Mouse (Mus musculus) spleen, postnatal 10 days (tissue): ENCODE data around the gene Pfdn6.
A peak's percentile ranks its signal among the peaks of the same experiment; 100 is the strongest.
"Not testable (repeated sequence)": the region's sequence is repeated elsewhere in the genome, so short reads cannot be mapped to it uniquely, and the experiment has no call there.

Experiments used
- DNase-seq, 2 experiments: peaks; one replicate each; pipeline ENCODE4 v3.0.0; 2021 to 2022; ENCODE audit warnings: low spot score in 2 of 2

Gene Pfdn6

GRCm38 (mm10) chr17:33955555-33956214, 15.5 kb upstream of the Pfdn6 start, which contains the start of the genes Vps52 and Rps18:
TSS of gene Vps52 (plus strand) at chr17:33955812.
TSS of gene Rps18 (minus strand) at chr17:33956001.
- DNase-seq, result peak; percentile 95 to 96

DNA sequence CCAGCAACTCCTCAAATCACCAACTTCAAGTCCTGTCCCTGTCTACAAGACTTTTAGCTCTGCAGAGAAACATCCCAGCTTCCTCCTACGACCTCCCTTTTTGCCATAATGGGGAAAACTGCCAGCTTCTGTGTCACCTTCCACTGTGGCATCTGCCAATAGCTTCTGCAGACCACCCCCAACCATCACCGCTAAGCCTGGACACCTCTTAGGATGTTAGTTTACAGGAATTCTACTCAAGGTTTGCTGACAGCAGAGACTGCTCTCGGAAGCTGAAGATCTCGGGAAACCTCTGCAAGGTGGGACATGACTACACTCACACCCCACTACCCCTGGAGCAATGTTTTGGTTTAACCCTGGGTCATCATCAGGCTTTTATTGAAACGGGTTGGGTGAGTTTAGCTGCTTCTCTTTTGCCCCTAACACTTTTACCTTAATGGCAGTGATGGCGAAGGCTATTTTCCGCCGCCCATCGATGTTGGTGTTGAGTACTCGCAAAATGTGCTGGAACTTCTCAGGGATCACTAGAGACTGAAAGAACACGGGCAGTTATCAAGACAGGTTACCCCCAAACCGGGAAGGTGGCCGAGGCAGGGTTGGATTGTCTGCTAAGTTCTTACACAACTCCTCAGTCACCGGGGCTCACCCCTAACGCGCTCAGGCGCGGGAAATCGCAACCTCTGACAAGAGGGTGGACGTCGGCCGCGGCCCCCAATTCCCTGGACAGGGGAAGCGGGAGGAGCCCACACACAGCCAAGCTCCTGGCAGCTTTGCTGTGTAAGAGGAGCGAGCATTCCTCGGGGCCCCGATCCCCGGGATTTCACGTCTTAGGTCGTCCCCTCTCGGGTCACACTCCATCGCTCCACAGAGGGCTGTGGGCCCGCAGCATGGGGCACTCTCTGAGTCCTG, 14.8 kb upstream of the Pfdn6 start:
- peak in 1 of 2 experiments; percentile 61 for DNase-seq

GRCm38 (mm10) chr17:33953961-33954565, 13.9 kb upstream of the Pfdn6 start:
- no peak for DNase-seq

GRCm38 (mm10) chr17:33953310-33953709, 13.2 kb upstream of the Pfdn6 start:
- DNase-seq, result no peak

- DNase-seq, result no peak
These were observed 12.7 kb upstream of the Pfdn6 start for GRCm38 (mm10) chr17:33952879-33953278.

DNA sequence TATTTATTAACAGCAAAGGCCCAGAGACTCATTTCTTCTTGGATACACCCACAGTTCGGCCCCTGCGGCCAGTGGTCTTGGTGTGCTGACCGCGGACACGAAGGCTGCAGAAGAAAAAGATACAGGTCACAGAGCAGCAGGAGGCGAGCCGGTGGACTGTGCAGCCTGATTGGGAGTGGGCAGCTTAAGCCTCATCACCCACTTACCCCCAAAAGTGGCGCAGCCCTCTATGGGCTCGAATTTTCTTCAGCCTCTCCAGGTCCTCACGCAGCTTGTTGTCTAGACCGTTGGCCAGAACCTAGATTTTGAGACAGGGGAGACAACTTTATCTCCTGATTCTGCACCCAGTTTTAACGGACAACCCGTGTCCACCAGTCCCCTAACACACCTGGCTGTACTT, 11.9 kb upstream of the Pfdn6 start:
- not testable (repeated sequence) for DNase-seq

DNA sequence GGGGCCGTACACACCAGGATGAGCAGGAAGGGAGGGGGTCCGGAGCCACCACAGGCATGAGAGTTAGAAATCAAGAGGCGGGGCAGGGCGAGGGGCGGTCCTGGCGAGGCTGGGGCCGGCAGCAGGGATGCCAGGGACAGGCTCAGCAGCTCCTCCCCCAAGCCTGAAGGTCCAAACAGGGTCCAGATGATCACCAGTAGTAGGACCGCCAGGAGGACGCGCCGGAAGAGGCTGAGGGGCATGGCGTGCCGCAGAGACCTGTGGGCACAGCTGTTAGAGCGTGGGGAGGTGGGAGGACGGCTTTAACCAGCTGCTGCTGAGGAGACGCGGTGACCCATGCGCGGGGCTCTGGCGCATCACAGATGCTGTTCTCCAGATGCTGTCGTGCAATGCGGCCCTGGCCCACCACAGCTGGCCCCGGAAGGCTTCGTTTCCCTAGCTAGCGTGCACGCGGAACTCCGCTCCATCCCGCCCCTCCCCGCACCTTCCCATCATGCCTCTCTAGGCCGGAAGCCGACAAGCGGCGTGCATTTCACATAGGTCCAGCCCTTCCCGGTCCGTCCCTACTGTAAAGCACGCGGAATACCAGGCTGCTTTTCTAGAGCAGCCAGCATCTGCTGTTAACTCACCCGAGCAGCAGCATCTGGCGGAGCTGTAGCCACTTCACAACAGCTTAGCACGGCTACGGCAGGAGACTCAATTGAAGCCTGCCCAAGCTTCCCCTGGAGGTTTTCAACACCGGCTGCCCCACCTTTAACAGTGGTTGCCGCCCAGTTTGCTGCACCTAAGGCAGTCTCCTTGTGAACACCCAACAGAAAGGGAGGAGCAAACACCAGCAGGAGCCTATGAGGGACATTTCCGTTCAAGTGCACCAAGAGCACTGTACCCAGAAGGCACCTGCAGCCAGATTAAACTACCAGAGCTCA, 11.1 kb upstream of the Pfdn6 start, which contains the start of gene B3galt4:
Gene B3galt4, minus strand, starts transcription at position 468 of the 926 bp plus-strand sequence.
- peak; percentile 61 to 85 for DNase-seq

DNA sequence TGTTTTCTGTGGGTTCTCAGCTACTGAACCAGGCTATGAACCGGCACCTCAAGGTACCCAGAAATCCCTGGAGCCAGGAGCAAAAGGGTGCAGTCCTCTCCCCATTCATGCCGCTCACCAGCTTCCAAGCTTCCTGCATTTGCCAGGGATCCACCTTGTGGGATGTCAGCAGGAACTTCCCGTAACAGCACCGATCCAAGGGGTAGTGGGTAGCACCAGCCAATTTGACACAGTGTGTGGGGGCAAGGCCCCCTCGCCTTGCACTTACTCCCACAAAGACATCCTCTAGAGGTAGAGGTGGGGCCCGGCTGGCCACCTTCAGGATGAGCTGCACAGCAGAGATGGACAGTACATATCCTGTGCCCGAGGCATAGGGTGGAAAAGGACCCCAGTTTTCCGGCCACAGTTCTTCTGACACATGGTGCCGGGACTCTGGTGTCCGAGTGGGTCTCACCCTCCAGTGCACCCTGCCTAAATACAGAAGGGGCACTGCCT, 10.0 kb upstream of the Pfdn6 start:
- no peak for DNase-seq

DNA sequence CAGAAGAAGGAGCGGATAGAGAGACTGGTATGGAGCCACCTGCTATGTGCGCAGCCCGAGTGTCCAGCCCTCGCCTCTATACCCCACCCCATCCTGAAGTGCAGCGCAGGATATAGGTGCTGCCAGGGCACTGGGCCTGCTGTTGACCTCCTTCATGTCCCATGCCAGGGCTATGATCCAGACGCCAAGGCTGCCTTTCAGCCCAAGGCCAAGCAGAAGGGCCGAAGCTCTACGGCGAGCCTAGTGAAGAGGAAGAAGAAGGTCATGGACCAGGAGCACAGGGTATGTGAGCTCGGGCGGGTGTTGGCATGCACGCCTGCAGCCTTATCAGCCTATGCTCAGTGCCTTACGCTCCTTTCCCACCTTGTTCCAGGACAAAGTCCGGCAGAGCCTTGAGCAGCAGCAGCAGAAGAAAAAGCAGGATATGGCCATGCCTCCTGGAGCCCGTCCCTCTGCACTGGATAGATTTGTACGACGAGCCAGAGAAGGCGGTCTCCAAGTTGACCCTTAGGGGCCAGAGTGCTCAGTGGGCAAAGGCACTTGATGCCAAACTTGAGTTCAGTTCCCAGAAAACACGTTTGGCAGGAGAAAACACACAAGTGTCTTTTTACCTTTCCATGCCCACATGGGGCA, 8.9 kb upstream of the Pfdn6 start:
- DNase-seq, result no peak

GRCm38 (mm10) chr17:33948090-33948904, 8.2 kb upstream of the Pfdn6 start:
- DNase-seq, result no peak

DNA sequence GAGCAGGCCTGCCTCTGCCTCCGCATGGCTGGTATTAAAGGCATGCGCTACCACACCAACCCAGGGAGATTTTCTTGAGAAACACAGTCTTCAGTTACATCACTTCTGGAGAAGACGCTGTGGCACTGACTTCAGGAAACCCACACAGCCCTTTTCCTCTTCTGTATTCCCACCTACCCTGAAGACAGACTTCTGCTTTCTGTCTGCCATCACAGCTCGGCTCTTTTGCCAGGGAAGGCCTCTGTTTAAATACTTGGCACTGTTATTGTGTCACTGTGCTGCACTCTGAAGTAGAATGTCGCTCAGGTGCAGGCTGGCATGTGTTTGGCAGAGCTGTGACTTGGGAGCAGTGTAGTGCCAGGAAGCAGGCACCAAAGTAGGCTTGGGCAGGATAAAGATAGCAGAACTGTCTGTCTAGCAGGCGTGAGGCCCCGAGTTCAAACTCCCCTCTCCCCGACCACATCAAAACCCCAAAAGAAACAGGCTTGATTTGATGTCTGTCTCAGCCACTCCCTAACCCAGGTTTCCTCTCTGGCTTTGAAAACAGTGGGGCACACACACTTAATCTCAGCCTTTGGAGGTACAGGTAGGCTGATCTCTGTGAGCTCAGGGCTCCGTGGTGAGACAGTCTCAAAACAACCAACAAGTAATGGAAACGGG, 7.4 kb upstream of the Pfdn6 start:
- DNase-seq, result no peak

GRCm38 (mm10) chr17:33943454-33943853, 3.3 kb upstream of the Pfdn6 start:
- DNase-seq, result no peak

DNA sequence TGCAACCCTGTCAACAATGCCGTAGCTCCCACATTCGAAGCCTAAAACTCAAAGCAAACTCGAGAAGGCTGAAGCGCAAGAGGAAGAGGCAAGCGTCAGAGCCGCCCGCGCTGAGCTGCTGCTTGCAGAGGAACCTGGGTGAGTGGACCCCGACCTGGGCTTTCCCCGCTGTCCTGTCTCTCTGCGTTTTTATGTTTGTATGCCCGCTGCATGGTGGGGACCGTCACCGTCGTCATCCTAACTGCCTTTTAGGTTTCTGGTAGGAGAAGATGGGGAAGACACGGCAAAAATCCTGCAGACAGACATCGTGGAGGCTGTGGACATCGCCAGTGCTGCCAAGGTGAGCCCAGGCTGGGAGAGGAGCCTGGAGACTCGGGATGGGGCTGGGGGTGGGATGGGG, 1.2 kb upstream of the Pfdn6 start:
- DNase-seq, result no peak

GRCm38 (mm10) chr17:33940981-33941380, 838 bp upstream of the Pfdn6 start:
- peak in 1 of 2 experiments; percentile 58 for DNase-seq

DNA sequence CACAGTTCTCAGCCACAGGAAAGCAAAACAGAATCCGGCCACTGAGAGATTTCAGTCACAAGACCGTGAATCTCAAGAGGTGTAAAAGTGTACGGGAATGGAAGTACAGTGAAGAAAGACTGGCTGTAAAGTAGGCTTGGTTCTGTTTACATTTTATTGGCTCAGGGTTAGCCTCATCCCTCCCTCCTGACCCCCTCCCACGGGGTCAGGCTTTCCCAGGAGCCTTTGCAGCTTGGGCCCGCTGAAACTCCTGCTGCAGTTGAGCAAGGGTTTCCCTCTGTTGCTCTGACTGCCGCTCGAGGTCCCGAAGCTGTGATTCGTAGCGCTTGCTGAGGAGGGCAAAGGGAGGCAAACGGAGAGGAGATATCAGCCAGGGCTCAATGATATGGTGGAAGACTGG, 1.4 kb downstream of the Pfdn6 start:
- no peak for DNase-seq

DNA sequence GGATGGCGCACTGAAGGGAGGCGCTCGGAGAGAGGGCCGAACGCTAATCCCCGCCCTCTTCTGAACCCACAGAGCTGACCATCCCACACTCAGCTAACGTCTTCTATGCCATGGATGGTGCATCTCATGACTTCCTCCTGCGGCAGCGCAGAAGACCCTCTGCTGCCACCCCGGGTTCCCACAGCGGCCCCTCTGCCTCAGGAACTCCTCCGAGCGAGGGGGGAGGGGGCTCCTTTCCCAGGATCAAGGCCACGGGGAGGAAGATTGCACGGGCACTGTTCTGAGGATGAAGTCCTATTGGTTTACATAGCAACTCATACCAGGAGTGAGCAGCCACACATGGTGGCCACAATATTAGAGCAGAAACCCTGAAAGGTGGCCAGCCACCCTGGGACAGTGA, 3.1 kb downstream of the Pfdn6 start:
- DNase-seq, result no peak

GRCm38 (mm10) chr17:33935422-33936055, 4.6 kb downstream of the Pfdn6 start:
- DNase-seq, result no peak

- DNase-seq, result no peak
These were observed 7.2 kb downstream of the Pfdn6 start for GRCm38 (mm10) chr17:33932970-33933369.

DNA sequence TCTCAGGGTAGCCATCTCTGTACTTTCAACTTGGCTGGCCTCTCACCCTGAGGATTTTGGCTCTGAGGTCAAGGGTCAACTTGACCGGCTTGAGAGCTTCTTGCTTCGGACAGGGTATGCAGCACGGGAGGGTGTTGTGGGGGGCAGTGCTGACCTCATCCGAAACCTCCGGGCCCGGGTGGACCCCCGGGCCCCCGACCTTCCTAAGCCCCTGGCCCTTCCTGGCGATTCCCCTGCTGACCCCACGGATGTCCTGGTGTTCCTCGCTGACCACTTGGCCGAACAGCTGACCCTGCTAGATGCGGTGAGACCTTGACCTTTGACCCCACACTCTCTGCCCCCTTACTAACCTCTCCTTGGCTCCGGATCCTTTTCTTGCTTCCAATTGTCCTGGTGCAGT, 7.7 kb downstream of the Pfdn6 start:
- no peak for DNase-seq
